Mouse (Mus musculus): ENCODE measurements around the gene Stx12. TPM values are rescaled to one million over a fixed set of nuclear protein-coding genes. Genes with fewer than 3 reads are reported as not detected.
"Not testable (repeated sequence)": the region's sequence is repeated elsewhere in the genome, so short reads cannot be mapped to it uniquely, and the experiment has no call there.

The Stx12 gene
- total RNA-seq (2014; rRNA removed; ENCODE audit: low replicate concordance) (59.7 and 65.9 TPM in 2 replicates), polyA plus RNA-seq (2015; fragmentation: Nextera tagmentation; extraction: Ambion mirVana) (46.3 and 48.5 TPM in 2 replicates)

DNA sequence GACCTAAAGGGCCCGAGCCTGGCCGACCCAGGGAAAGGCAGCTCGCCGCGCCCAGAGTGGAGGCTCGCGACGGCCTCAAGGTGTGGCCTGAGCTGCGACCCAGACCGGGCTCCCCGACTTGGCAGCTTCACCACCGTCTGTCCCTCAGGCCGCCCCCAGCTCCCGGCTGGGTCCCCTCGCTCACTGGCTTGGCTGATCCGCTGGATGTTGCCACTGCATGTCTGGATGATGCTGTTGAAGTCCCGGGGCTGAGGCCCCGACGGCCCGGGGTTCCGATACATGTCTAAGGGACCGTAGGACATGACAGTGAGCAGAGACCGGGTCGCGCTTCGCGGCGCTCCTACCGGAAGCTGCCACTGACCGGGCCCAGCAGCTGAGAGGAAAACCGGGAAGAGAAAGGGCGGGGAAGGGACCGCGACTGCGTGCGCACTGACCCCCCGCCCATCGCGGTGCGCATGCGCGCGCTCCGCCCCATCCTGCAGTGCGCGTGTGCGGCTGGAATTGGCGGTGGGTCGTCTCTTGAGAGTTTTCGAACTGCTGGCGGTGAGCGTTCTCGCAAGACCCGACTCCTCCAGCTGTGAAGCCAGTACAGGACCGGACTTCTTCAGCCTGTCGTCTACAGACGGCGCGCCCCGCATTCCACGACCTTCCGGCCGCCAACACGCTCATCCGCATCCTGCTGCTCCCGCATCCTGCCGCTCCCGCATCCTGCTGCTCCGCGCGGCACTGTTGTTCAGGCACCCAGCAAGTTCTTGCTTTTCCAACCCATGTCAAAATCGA is at the start of gene Stx12:
Gene Stx12 (minus strand): TSS at position 446 of the 780 bp plus-strand sequence.
- no peaks in the 10 kb centered on the region for H3K9me3 ChIP-seq (replicated peaks; ENCODE audit: control insufficient read depth, low read length)
- peaks cover 20% of the 10 kb centered on the region for H3K4me1 ChIP-seq (ENCODE audit: control insufficient read depth, insufficient read depth)
- under 1% methylated on average over 72 of the region's 72 CpGs for WGBS
- DNase-seq (ENCODE audit: low spot score) = peak; percentile 90
- 0 out of 2 replicates have a peak, but pooled peaks have one; percentile 15 for TF ChIP-seq EP300 (IDR thresholded peaks at IDR 0.05; ENCODE audit: low read depth)
- TF ChIP-seq CTCF (IDR thresholded peaks at IDR 0.05; ENCODE audit: low read depth) = no peak
- peak within 1 kb of the TSS; percentile 90 for H3K27ac ChIP-seq (ENCODE audit: low read depth)
- peak within 1 kb of the TSS; percentile 81 for H3K9ac ChIP-seq (replicated peaks; ENCODE audit: low read depth, low read length)
- no peaks in the 10 kb centered on the region for H3K27me3 ChIP-seq (ENCODE audit: control insufficient read depth, insufficient read depth, low read length)
- H3K4me3 ChIP-seq (ENCODE audit: low read depth, low read length) = peak within 1 kb of the TSS; percentile 74
- H3K36me3 ChIP-seq (replicated peaks; ENCODE audit: control insufficient read depth, insufficient read depth, low read length) = 0 out of 2 replicates have a peak, but pooled peaks cover 4% of the 10 kb centered on the region
- peak; percentile 96 for ATAC-seq (ENCODE audit: insufficient read depth, low read depth)
- H3K4me2 ChIP-seq (ENCODE audit: low read depth, low read length) = peak within 1 kb of the TSS; percentile 88

DNA sequence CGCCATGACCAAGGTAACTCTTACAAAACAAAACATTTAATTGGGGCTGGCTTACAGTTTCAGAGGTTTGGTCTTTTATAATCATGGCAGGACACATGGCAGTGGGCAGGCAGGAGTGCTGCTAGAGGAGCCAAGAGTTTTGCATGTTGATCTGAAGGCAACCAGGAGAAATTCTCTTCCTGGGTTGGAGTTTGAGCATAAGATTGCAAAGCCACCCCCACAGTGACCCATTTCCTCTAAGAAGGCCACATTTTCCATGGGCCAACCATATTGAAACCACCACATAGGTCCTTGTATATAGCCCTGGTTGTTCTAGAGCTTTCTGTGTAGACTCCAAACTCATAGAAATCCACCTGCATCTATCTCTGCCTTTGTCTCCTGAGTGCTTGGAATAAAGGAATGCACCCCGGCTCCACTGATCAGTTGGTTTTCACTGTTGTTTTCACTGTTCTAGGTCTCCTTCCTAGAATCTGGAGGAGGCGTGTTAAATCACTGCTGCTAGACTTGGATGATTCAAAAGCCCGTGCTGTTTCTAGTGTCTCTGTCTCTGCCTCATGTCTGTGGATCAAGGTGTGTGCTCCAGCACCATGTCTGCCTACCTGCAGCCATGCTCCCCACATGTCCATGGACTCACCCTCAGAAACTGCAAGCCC is 48.6 kb upstream of the Stx12 start:
- Histone ChIP-seq H3K4me3 (ENCODE audit: low read depth, low read length) (no peak overlapping the region), H3K9ac (replicated peaks; ENCODE audit: low read depth, low read length) (no peak overlapping the region), H3K4me2 (ENCODE audit: low read depth, low read length) (no peak overlapping the region), H3K27ac (ENCODE audit: low read depth) (no peak overlapping the region), H3K9me3 (replicated peaks; ENCODE audit: control insufficient read depth, low read length) (no peaks in the 10 kb centered on the region), H3K4me1 (ENCODE audit: control insufficient read depth, insufficient read depth) (no peaks in the 10 kb centered on the region), H3K36me3 (replicated peaks; ENCODE audit: control insufficient read depth, insufficient read depth, low read length) (no peaks in the 10 kb centered on the region), H3K27me3 (ENCODE audit: control insufficient read depth, insufficient read depth, low read length) (no peaks in the 10 kb centered on the region)
- no peak for ATAC-seq (ENCODE audit: insufficient read depth, low read depth)
- DNase-seq (ENCODE audit: low spot score) = no peak
- TF ChIP-seq EP300 (IDR thresholded peaks at IDR 0.05; ENCODE audit: low read depth) (no peak), CTCF (IDR thresholded peaks at IDR 0.05; ENCODE audit: low read depth) (no peak)
- WGBS = 77% methylated on average over 4 of the region's 4 CpGs

DNA sequence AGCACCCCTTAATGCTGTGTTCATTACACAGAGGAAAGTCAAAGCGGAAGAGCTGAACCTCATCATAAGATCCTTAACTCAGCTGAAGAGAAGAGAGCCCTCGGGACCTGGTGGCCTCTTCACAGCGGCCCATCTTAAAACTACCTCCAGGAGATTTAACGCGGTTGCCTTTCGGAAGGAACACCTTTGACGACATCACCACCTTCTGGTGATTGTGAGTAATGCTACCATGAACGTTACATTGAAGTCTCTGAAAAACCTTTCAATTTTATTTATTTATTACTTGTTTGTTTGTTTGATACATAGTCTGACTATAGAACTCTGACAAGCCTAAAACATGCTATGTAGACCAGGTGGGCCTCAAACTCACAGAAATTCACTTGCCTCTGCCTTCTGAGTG is 46.5 kb upstream of the Stx12 start:
- H3K27ac ChIP-seq (ENCODE audit: low read depth) = no peak overlapping the region
- H3K4me3 ChIP-seq (ENCODE audit: low read depth, low read length) = no peak overlapping the region
- no peaks in the 10 kb centered on the region for H3K27me3 ChIP-seq (ENCODE audit: control insufficient read depth, insufficient read depth, low read length)
- no peaks in the 10 kb centered on the region for H3K4me1 ChIP-seq (ENCODE audit: control insufficient read depth, insufficient read depth)
- 13% methylated on average over 8 of the region's 8 CpGs for WGBS
- no peak overlapping the region for H3K9ac ChIP-seq (replicated peaks; ENCODE audit: low read depth, low read length)
- DNase-seq (ENCODE audit: low spot score) = no peak
- no peaks in the 10 kb centered on the region for H3K9me3 ChIP-seq (replicated peaks; ENCODE audit: control insufficient read depth, low read length)
- no peak overlapping the region for H3K4me2 ChIP-seq (ENCODE audit: low read depth, low read length)
- H3K36me3 ChIP-seq (replicated peaks; ENCODE audit: control insufficient read depth, insufficient read depth, low read length) = no peaks in the 10 kb centered on the region
- TF ChIP-seq CTCF (IDR thresholded peaks at IDR 0.05; ENCODE audit: low read depth) (peak; percentile 66), EP300 (IDR thresholded peaks at IDR 0.05; ENCODE audit: low read depth) (no peak)
- no peak for ATAC-seq (ENCODE audit: insufficient read depth, low read depth)

DNA sequence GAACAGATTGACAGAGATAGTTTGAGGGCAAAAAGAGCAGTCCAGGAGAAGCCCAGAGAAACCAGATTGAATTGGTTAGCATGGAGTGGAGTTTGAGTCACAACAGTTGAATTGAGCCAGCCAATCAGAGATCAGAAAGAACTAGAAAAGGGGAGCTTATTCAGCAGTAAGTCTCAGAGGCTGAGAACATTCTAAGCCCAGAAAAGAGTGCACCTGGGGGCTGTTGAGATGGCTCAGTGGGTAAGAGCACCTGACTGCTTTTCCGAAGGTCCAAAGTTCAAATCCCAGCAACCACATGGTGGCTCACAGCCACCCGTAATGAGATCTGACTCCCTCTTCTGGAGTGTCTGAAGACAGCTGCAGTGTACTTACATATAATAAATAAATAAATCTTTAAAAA is 42.2 kb upstream of the Stx12 start:
- not testable (repeated sequence) for H3K9ac ChIP-seq (replicated peaks; ENCODE audit: low read depth, low read length); ATAC-seq (ENCODE audit: insufficient read depth, low read depth); H3K9me3 ChIP-seq (replicated peaks; ENCODE audit: control insufficient read depth, low read length); DNase-seq (ENCODE audit: low spot score); H3K4me1 ChIP-seq (ENCODE audit: control insufficient read depth, insufficient read depth); H3K27ac ChIP-seq (ENCODE audit: low read depth); H3K36me3 ChIP-seq (replicated peaks; ENCODE audit: control insufficient read depth, insufficient read depth, low read length); H3K27me3 ChIP-seq (ENCODE audit: control insufficient read depth, insufficient read depth, low read length); H3K4me2 ChIP-seq (ENCODE audit: low read depth, low read length); H3K4me3 ChIP-seq (ENCODE audit: low read depth, low read length)
- WGBS = 58% methylated on average over 2 of the region's 2 CpGs

DNA sequence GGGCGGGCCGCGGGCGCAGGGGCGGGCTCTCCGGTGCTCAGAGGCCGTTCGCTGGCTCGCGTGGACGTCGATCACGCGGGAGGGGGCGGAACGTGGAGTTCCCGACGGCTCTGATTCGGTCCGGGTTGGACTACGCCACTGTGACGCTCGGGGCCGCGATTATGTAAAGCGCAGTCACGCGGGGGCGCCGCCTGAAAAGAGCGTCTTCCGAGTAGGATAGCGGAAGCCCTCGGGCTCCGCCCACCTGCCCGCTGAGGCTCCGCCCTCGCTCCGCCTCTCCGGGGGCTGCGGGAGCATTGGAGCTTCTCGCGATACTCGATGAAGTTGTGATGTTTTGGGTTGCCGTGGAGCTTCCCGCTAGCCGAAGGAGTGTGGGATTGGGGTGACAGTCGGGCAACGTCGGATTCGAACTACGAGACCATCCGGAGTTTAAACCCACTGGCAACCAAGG is 38.3 kb upstream of the Stx12 start, which contains the start of gene Fam76a:
Gene Fam76a (minus strand): TSS at position 1 of the 451 bp plus-strand sequence.
- DNase-seq (ENCODE audit: low spot score) (peak; percentile 98), ATAC-seq (ENCODE audit: insufficient read depth, low read depth) (peak; percentile 97)
- Histone ChIP-seq H3K4me2 (ENCODE audit: low read depth, low read length) (peak within 1 kb of the TSS; percentile 80), H3K9me3 (replicated peaks; ENCODE audit: control insufficient read depth, low read length) (no peaks in the 10 kb centered on the region), H3K27ac (ENCODE audit: low read depth) (peak within 1 kb of the TSS; percentile 87), H3K4me3 (ENCODE audit: low read depth, low read length) (peak within 1 kb of the TSS; percentile 87), H3K36me3 (replicated peaks; ENCODE audit: control insufficient read depth, insufficient read depth, low read length) (peaks cover 10% of the 10 kb centered on the region; the same call in 1 of the 2 replicates), H3K9ac (replicated peaks; ENCODE audit: low read depth, low read length) (peak within 1 kb of the TSS; percentile 90), H3K4me1 (ENCODE audit: control insufficient read depth, insufficient read depth) (peaks cover 12% of the 10 kb centered on the region), H3K27me3 (ENCODE audit: control insufficient read depth, insufficient read depth, low read length) (no peaks in the 10 kb centered on the region)
- under 1% methylated on average over 50 of the region's 53 CpGs for WGBS
- TF ChIP-seq CTCF (IDR thresholded peaks at IDR 0.05; ENCODE audit: low read depth) (no peak), EP300 (IDR thresholded peaks at IDR 0.05; ENCODE audit: low read depth) (peak; percentile 98)
